Mouse (Mus musculus): Measurements from ENCODE around the gene Slc26a10.
"Not testable (repeated sequence)": the region's sequence is repeated elsewhere in the genome, so short reads cannot be mapped to it uniquely, and the experiment has no call there.

The Slc26a10 gene

DNA sequence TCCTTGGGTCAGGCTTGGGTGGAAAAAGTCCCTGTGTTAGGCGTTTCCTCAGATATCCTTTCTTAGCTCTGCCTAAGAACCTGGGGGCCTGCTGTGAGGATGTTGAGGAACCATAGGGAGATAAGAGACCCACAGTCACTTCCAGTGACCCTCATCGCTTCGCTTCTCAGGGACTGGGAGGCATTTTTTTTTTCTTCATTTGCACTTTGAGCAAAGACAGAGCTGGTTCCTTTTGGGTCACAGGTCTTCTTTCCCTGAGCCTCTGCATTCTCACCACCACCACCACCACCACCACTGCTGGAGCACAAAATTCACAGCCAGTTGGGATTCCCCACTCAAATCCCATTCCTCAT lies 226 bp upstream of the Slc26a10 start:
- DNase-seq, result no peak

DNA sequence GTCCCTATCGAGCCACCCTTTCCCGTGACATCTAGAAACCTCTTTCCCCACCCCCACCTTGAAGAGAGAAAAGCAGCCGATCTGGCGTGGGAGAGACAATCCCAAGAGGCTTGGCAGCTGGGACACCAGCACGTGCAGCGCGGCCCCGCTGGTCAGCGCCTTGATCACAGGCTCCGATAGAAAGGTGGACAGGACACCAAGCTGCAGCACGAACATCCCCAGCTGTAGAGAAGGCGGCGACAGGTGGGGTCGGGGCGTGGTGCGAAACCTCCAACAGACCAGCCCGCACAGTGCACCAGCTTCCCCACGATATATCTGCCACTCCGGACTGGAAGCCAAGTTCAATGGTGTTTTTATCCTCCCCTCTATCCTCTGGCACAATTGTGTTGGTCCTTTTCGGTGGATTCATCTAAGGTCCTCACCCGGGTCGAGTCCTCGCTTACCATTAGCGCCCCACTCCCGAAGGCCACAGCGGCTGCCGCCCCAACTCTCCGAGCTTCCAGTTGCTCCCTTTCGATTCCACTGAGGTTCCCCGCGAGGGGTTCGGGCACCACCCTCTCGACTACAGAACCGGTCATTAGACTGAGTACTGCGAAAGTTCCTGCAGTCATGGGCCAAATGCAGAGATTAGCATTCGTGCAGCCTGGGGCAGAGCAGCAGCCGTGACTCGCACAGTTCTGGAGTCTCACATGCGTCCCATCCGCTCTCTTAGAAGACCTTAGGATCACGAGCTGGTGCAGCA lies 2.0 kb downstream of the Slc26a10 start:
- peak; percentile 27 for DNase-seq

DNA sequence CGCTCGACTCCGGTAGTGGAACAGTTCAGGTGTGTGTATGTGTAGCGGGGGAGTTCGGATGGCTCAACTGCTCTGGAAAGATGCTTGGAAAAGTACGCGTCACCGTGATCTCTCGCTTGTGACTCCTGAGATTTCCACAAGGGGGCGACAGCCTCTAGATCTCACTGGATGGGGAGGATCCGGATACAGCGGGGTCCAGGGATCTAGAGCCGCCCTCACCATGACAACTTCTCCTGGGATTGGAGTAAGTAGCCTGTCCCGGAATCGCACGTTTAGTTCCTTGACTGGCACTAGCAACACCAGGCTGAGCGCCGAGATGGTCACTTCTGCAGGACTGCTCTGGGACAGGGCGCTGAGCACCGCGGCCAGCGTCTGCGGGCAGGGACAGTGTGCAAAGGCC lies 2.7 kb downstream of the Slc26a10 start:
- peak; percentile 79 for DNase-seq

DNA sequence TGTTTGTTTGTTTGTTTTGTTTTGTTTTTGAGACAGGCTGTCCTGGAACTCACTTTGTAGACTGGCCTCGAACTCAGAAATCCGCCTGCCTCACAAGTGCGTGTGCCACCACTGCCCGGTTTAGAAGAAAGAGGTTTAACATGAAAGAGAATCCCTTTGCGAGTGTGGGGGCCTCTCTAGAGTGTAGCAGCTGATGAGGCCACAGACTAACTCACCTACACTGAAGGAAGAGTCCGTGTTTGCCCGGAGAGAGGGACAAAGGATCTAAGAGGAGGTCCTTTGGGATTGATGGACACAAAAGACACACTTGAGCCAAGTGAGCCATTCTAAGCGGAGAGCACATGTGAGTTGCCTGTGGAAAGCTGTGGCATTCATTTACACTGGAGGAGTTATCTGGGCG lies 3.2 kb downstream of the Slc26a10 start:
- DNase-seq, result no peak

- no peak for DNase-seq
These were observed 3.7 kb downstream of the Slc26a10 start for GRCm38 (mm10) chr10:127176756-127177155.

DNA sequence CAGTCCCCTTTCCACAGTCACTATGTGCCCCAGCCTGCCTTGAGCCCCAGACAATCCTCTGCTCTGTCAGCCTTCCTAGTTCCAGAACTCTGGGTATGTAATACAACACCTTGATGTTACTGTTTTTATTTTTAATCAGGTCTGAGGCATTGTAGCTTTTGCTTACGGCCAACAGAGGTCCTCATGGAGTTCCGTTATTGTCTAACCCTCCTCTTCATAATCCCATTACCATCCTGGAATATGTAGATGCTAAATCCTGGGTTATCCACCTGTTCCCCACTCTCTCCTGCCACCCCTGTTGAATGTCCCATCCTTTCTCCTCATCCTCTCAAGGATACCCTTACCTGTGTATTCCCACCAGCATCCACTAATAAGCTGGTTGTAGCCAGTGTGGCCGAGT lies 4.2 kb downstream of the Slc26a10 start:
- DNase-seq, result no peak

- no peak for DNase-seq
These were observed 6.3 kb downstream of the Slc26a10 start for GRCm38 (mm10) chr10:127174170-127174569.

DNA sequence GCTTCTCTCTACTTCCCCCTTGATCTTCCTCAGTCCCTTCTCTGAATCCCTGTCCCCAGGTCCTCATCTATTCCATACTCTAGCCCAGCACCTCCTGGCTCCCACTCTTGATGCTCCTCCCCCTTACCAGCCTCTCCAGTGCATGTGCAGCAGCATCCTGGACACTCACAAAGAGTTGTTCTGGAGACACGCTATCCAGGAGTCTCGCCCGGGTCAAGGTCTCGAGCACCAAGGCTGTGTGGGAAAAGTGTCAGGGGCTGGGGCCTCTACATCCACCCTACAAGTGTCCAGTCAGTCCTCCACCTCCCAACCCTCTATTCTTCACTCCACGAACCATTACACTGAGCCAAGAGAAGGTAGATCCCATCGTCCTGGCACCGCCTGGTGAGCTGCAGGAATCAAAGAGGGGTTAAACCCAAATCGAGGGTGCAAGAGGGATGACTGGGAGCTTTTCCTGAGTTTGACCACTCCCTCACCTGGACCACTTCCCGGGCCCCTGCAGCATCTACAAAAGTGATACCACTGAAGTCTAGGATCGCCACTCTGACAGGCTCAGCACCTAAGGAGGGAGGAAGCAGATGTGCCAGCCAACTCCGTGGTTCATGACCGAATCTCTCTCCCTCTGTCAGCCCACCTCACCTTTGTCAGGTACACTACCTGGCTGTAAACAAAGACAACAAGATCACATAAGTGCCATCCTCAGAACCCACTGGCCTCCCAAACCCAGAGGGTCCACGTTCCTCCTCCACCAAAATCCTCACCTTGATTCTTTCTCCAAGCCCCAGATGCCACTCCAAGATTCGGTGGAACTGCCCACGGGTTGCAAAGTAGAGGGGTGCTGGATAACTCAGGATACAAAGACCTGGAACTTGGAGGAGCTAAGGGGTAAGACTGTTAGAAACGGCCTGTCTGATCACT lies 7.0 kb downstream of the Slc26a10 start:
- no peak for DNase-seq

DNA sequence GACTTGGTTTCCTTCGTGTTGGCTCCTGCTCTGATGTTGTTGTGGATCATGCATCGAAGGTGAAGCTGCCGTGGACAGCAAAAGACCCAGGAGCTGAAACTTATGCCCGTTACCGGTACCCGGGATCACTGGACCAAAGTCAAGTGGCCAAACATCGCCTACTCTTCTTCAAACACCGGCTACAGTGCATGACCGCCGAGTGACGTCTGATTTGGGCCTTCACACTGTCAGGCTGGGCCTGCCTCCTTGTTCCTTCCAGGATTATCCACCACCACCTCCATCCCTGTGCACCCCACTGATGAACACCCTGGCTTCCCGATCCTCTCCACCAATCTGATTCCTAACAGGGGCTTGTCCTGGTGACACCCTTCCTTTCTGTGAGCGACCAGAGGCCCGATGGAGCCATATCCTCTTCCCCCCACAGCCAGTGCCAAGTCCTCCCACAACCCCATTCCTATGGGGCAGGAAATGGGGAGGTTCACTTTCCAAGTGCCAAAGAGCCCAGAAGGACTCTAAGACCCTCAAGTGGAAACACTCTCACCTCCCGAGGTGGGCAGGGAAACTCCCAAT lies 8.7 kb downstream of the Slc26a10 start:
- DNase-seq, result no peak

DNA sequence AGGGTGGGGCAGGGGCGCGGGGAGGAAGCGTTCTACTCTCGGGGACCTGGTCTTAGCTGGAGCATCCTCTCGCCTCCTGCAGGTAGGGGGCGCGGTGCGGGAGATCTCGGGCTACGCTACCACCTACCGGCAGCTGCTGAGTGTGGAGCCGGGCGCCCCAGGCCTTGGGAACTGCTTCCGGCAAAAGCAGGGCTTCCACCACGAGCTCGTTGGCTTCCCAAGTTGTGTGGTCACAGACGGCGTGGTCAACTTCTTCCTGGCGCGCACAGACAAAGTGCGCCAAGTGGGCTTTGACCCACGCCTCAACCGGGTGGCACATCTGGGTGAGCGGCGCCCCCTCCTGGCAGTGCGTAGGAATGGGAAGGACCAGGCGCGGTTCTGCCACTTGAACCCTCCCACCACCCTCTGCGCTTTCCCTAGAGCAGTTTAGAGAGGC lies 9.6 kb downstream of the Slc26a10 start:
- no peak for DNase-seq

- no peak for DNase-seq
These were observed 10.4 kb downstream of the Slc26a10 start for GRCm38 (mm10) chr10:127170002-127170401.

DNA sequence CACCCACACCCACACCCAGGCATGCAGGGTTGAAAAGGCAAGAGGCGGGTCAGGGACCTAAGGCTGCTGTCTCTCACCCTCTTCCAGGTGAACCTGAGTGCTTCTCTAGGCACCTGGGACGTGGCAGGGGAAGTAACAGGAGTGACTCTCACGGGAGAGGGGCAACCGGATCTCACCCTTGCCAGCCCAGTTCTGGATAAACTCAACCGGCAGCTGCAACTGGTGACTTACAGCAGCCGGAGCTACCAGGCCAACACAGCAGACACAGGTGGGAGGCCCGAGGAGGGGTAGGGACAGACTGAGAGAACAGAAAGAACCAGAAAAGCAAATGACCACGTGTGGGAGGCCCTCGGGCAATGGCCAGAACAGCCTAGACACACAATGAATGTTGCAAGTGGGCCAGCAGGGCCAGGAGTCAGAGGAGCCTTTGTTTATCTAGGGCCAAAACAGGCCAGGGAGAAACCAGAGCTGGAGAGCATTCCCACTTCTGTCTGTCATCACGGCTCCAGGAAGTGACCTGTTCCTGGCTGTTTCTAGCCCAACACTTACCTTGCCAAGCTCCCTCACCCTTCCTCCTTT lies 12.7 kb downstream of the Slc26a10 start:
- no peak for DNase-seq

DNA sequence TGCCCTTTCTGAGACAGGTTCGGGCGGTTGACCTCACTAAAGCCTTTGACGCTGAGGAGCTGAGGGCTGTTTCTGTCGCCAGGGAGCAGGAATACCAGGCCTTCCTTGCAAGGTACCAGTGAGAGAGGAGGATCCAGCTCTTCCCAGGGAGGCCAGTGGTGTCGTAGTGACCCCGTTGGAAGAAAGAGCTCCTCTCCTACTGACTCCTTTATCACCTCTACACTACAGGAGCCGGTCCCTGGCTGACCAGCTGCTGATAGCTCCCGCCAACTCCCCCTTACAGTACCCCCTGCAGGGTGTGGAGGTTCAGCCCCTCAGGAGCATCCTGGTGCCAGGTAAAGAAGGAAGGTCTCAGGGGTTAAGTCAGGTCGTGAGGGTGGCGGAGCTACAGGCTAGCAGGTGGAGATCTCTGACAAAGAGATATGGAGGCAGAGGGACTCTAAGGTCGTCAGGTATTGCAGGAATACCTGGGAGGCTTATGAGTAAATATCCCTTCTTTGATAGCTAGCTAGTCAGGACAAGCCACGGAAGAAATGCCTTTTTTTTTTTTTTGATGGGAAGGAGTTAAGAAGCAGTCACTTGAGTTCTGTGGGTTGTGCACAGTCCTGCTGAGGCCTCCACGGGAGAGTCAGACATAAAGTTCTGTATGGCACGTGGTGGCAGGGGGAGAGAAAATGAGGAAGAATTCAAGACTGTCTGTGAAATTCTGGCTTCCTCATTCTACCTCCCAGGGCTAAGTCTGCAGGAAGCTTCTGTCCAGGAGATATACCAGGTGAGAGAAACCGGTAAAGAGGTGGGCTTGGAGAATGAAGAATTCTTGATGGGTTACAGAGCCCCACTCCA lies 13.5 kb downstream of the Slc26a10 start:
- DNase-seq, result no peak

DNA sequence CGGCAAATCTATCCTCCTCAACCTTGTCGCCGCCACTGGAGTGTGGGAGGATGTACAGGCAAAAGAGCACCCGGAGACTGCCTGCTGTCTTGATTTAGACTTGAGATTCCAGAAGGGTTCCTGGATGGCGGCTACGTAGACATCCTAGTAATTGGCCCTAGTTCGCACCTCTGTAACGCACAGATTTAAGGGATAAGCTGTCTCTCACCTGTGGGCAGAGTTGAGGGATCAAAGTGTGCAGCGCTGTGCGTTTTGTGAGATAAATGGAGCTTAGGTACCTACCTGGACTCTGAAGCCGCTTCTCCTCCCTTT lies 14.1 kb downstream of the Slc26a10 start:
- DNase-seq, result no peak

DNA sequence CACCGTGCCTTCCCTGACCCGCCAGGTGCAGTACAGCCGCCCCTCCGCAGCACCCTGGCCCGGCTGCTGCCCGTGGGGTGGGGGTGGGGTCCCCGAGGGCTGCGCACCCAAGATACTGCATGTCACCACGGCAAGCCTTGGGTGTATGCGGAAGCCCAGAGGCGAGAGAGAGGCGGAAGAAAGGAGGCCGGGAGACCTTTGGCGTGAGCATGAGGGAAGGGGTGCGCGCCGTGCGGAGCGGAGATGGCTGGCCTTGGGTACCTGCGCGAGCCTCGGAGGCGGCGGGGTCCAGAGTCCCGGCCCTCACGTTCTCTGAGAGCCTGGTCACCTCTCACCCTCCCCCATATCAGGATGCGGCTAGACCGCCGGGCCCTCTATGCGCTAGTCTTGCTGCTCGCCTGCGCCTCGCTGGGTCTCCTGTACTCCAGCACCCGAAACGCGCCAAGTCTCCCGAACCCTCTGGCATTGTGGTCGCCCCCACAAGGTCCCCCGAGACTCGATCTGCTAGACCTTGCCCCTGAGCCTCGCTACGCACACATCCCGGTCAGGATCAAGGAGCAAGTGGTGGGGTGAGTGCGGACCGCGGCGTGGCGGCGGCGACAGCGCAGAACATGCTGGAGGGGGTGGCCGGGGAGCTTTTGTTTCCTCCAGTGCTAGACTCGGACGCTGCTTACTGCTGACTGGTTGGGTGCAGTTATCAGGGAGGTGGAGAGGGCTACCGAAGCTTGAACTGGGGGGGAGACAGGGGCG lies 14.6 kb downstream of the Slc26a10 start:
- DNase-seq, result peak; percentile 70

- DNase-seq, result no peak
These were observed 15.1 kb downstream of the Slc26a10 start for GRCm38 (mm10) chr10:127165354-127165653.

- peak; percentile 85 for DNase-seq
These were observed 15.7 kb downstream of the Slc26a10 start, which contains the start of gene B4galnt1 for GRCm38 (mm10) chr10:127164631-127165353. TSS of gene B4galnt1 (plus strand) at chr10:127165225.

- DNase-seq, result no peak
These were observed 16.3 kb downstream of the Slc26a10 start for GRCm38 (mm10) chr10:127164190-127164589.

DNA sequence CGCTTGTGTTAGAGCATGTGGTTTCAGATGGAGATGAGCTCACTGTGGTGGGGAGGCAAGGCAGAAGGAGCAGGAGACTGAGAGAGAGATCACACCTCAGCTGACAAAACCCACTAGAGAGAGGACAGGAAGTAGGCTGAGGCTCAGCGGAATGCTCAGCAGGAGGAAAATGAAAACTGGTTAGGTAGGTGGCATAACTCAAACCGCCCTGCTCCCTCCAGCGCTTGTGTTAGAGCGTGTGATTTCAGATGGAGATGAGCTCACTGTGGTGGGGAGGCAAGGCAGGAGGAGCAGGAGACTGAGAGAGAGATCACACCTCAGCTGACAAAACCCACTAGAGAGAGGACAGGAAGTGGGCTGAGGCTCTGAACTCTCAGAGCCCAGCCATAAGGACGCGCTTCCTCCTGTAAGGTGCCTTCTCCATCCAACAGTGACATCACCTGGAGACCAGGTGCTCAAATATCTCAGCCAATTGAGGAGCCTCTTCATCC lies 17.6 kb downstream of the Slc26a10 start:
- DNase-seq, result not testable (repeated sequence)

DNA sequence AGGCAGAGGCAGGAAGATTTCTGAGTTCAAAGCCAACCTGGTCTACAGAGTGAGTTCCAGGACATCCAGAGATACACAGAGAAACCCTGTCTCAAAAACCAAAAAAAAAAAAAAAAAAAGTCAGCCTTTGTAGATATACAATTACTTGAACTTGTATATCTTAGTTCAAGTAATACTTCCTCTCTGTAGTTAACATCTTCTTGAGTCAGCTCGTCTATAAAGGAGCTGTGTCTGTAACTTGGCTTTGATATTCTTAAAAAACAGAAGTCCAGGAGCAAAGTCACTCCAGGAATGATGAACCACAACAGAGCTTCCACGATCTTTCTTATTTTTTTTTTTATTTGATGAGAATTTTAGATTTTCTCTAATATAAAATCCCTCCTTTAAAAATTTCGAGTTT lies 19.7 kb downstream of the Slc26a10 start:
- DNase-seq, result no peak

DNA sequence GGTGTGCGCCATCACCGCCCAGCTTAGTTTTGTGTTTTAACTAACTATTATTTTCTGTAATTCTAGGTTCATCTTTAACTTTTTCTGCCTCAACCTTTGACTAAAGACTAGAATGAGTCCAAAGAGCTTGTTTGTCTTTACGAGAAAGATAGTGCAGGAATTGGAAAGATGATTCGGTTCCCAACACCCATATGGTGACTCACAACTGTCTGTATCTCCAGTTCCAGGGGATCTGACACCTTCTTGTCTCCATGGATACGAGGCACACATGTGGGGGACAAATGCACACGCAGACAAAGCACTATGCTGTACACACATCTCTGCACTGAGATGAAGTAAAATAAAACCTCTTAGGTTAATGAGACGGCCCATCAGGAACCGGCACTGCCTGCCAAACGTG lies 20.4 kb downstream of the Slc26a10 start:
- DNase-seq, result no peak
